Mouse (Mus musculus) induced T-regulatory cell, adult 2 months (primary cell): ENCODE measurements around the gene Sec24a.
"Not testable (repeated sequence)": the region's sequence is repeated elsewhere in the genome, so short reads cannot be mapped to it uniquely, and the experiment has no call there.

Experiments used
- DNase-seq: peaks from one replicate; pipeline ENCODE4 v3.0.0-alpha.2; 2012; ENCODE audit warnings: low read depth

Gene Sec24a

GRCm38 (mm10) chr11:51688330-51689328 lies 74.8 kb downstream of the Sec24a start, which contains the start of gene 0610009B22Rik:
Gene 0610009B22Rik, minus strand, starts transcription at chr11:51688874.
- DNase-seq = peak; percentile 100

- DNase-seq = no peak
These were observed 81.5 kb downstream of the Sec24a start for GRCm38 (mm10) chr11:51681976-51682374.

- peak; percentile 94 for DNase-seq
These were observed 82.0 kb downstream of the Sec24a start for GRCm38 (mm10) chr11:51681324-51681975.

- DNase-seq = no peak
These were observed 84.0 kb downstream of the Sec24a start for GRCm38 (mm10) chr11:51679466-51679865.

GRCm38 (mm10) chr11:51677737-51678418 lies 85.6 kb downstream of the Sec24a start:
- DNase-seq = no peak

GRCm38 (mm10) chr11:51675386-51675785 lies 88.0 kb downstream of the Sec24a start:
- DNase-seq = no peak

GRCm38 (mm10) chr11:51673291-51673690 lies 90.1 kb downstream of the Sec24a start:
- no peak for DNase-seq

GRCm38 (mm10) chr11:51671376-51671775 lies 92.1 kb downstream of the Sec24a start:
- no peak for DNase-seq

- no peak for DNase-seq
These were observed 92.6 kb downstream of the Sec24a start for GRCm38 (mm10) chr11:51670846-51671245.

GRCm38 (mm10) chr11:51664747-51665146 lies 98.7 kb downstream of the Sec24a start:
- DNase-seq = not testable (repeated sequence)

GRCm38 (mm10) chr11:51662632-51663031 lies 100.8 kb downstream of the Sec24a start:
- no peak for DNase-seq

- DNase-seq = no peak
These were observed 101.5 kb downstream of the Sec24a start for GRCm38 (mm10) chr11:51661867-51662365.

- DNase-seq = no peak
These were observed 104.7 kb downstream of the Sec24a start for GRCm38 (mm10) chr11:51658705-51659104.

- DNase-seq = no peak
These were observed 105.1 kb downstream of the Sec24a start for GRCm38 (mm10) chr11:51658291-51658690.

GRCm38 (mm10) chr11:51656798-51657521 lies 106.5 kb downstream of the Sec24a start:
- DNase-seq = no peak

- DNase-seq = no peak
These were observed 108.5 kb downstream of the Sec24a start for GRCm38 (mm10) chr11:51654891-51655290.

GRCm38 (mm10) chr11:51653736-51654135 lies 109.7 kb downstream of the Sec24a start:
- no peak for DNase-seq

GRCm38 (mm10) chr11:51652889-51653418 lies 110.5 kb downstream of the Sec24a start:
- no peak for DNase-seq

- DNase-seq = peak; percentile 87
These were observed 112.5 kb downstream of the Sec24a start, which contains the start of the genes N4bp3 and D930048N14Rik for GRCm38 (mm10) chr11:51650691-51651515. Gene N4bp3, minus strand, starts transcription at chr11:51650842. Gene D930048N14Rik, plus strand, starts transcription at chr11:51650954.

- DNase-seq = no peak
These were observed 113.2 kb downstream of the Sec24a start for GRCm38 (mm10) chr11:51650261-51650660.
